10 mouse cellular contexts compared by ENCODE assay signal in the genomic region with DNA sequence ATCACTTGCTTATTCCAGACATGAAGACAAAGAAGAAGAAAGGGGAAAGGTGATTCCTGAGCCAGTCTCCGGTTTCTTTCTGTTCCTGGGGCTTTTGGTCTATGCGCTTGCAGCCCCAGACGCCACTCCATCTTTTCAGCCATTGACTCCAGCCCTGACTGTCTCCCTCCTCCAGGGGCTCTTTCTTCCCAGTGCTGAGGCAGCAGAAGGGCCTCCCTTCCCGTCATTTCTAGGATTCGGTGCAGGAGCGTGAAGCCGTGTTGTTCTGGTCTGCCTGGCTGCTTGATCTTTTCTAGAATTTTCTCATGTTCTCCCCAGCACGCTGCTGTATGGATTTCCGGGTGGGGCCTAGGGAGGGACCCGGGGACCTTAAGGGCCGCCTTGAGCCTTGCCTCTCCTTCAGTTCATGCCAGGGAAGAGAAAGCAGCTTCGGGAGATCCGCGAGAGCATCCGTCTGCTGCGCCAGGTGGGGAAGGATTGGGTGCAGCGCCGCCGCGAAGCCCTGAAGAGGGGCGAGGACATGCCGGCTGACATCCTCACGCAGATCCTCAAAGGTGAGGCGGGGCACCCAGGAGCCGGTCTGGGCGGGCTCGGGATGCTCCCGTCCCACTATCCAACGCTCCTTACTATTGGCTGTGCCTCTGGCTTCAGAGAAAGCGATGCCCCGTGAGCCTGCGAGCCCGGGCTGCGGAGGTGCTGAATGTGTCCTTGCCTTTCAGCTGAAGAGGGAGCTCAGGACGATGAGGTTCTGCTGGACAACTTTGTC. TPM values are rescaled to one million over a fixed set of nuclear protein-coding genes. Genes with fewer than 3 reads are reported as not detected.
A peak's percentile ranks its signal among the peaks of the same experiment; 100 is the strongest.
DNase-seq lines count a peak whose midpoint lies in the region; ATAC-seq and TF ChIP-seq lines count a peak whose summit lies in the region.
"Had no signal": no experiment of that assay in that cellular context is flagged by ENCODE, and none has a peak within 500 bp of the region (broad histone marks: within the 10 kb centered on the region; RNA-seq: fewer than 3 reads in every experiment).

No protein-coding gene starts in this region.

- no peak overlapping the region for H3K27ac ChIP-seq in heart, postnatal 0 days (ENCODE audit: low read depth)
- no peak overlapping the region for H3K27ac ChIP-seq in embryonic facial prominence, embryonic 13.5 days
- no peak overlapping the region for H3K27ac ChIP-seq in hindbrain, embryonic 16.5 days (ENCODE audit: low read depth, low read length)
- H3K27ac ChIP-seq in neural tube, embryonic 12.5 days: no peak overlapping the region
- H3K27ac ChIP-seq in kidney, adult 2 months (ENCODE audit: insufficient read depth, low read depth, low read length): no peak overlapping the region

- peaks cover 40% of the 10 kb centered on the region for H3K27me3 ChIP-seq in heart, postnatal 0 days (ENCODE audit: control insufficient read depth, insufficient read depth, low read length)
- peaks cover 52% of the 10 kb centered on the region for H3K27me3 ChIP-seq in embryonic facial prominence, embryonic 13.5 days
- H3K27me3 ChIP-seq in hindbrain, embryonic 16.5 days (replicated peaks; ENCODE audit: control insufficient read depth, insufficient read depth, low read length): peaks cover 2% of the 10 kb centered on the region; the same call in 1 of the 2 replicates
- peaks cover 35% of the 10 kb centered on the region for H3K27me3 ChIP-seq in neural tube, embryonic 12.5 days (replicated peaks)
- no peaks in the 10 kb centered on the region for H3K27me3 ChIP-seq in kidney, adult 2 months (replicated peaks; ENCODE audit: control insufficient read depth, insufficient read depth, low read length)

- no peaks in the 10 kb centered on the region; the same call in 1 of the 2 replicates for H3K4me1 ChIP-seq in heart, postnatal 0 days (ENCODE audit: control insufficient read depth, insufficient read depth)
- H3K4me1 ChIP-seq in embryonic facial prominence, embryonic 13.5 days: peaks cover 12% of the 10 kb centered on the region
- peaks cover 6% of the 10 kb centered on the region; the same call in 1 of the 2 replicates for H3K4me1 ChIP-seq in hindbrain, embryonic 16.5 days (ENCODE audit: control insufficient read depth, insufficient read depth, low read depth, low read length)
- H3K4me1 ChIP-seq in neural tube, embryonic 12.5 days: peaks cover 8% of the 10 kb centered on the region; the same call in 1 of the 2 replicates
- H3K4me1 ChIP-seq in kidney, adult 2 months (ENCODE audit: control insufficient read depth, insufficient read depth, low read length): no peaks in the 10 kb centered on the region
- H3K4me1 ChIP-seq: megakaryocyte, embryonic 14.5 days had no signal

- no peak overlapping the region for H3K9ac ChIP-seq in heart, postnatal 0 days (replicated peaks; ENCODE audit: low read depth, low read length)
- H3K9ac ChIP-seq in embryonic facial prominence, embryonic 13.5 days: peak overlapping the region; percentile 54
- H3K9ac ChIP-seq in hindbrain, embryonic 16.5 days (ENCODE audit: low read depth, low read length): peak overlapping the region; percentile 54
- peak overlapping the region; percentile 47 for H3K9ac ChIP-seq in neural tube, embryonic 12.5 days

- no peak for ATAC-seq in heart, postnatal 0 days (ENCODE audit: insufficient read depth, low read depth)
- no peak for ATAC-seq in embryonic facial prominence, embryonic 13.5 days (ENCODE audit: insufficient number of reproducible peaks, insufficient read depth, low FRiP score, low TSS enrichment, low read depth)
- ATAC-seq in hindbrain, embryonic 16.5 days: 0 out of 2 replicates have a peak, but pooled peaks have one; percentile 21
- no peak for ATAC-seq in neural tube, embryonic 12.5 days (ENCODE audit: low FRiP score, low read depth)
- ATAC-seq in megakaryocyte-erythroid progenitor cell, adult 5-6 weeks (replicated peaks; ENCODE audit: low FRiP score, low TSS enrichment, poor library complexity, severe bottlenecking): no peak

- no peak for DNase-seq in heart, postnatal 0 days (ENCODE audit: low spot score)
- no peak for DNase-seq in heart, adult 11 months
- DNase-seq in thymus, postnatal 14 days: no peak
- DNase-seq in kidney, adult 2 months: no peak
- DNase-seq: cerebellum, adult 11 months had no signal

- TF ChIP-seq CTCF in heart, postnatal 0 days (IDR thresholded peaks at IDR 0.05; ENCODE audit: low read depth): no peak
- no peak for TF ChIP-seq CTCF in kidney, adult 2 months (conservative IDR thresholded peaks at IDR 0.05; ENCODE audit: insufficient read depth, insufficient read length, low read depth, low read length)

- 13% methylated on average over 35 of the region's 35 CpGs for WGBS in heart, postnatal 0 days
- WGBS in embryonic facial prominence, embryonic 13.5 days: 5% methylated on average over 35 of the region's 35 CpGs
- WGBS in hindbrain, embryonic 16.5 days: 12% methylated on average over 33 of the region's 35 CpGs
- WGBS in neural tube, embryonic 12.5 days: 9% methylated on average over 35 of the region's 35 CpGs
- 24% methylated on average over 35 of the region's 35 CpGs for WGBS in kidney, adult 2 months

- no peaks in the 10 kb centered on the region for H3K9me3 ChIP-seq in heart, postnatal 0 days (replicated peaks; ENCODE audit: control insufficient read depth, low read length)
- 0 out of 2 replicates have a peak, but pooled peaks cover 3% of the 10 kb centered on the region for H3K9me3 ChIP-seq in embryonic facial prominence, embryonic 13.5 days
- H3K9me3 ChIP-seq in hindbrain, embryonic 16.5 days (ENCODE audit: control insufficient read depth, low read length): no peaks in the 10 kb centered on the region
- H3K9me3 ChIP-seq in neural tube, embryonic 12.5 days: peaks cover 8% of the 10 kb centered on the region

- peak overlapping the region; percentile 15 for H3K4me3 ChIP-seq in heart, postnatal 0 days (ENCODE audit: low read depth, low read length)
- H3K4me3 ChIP-seq in embryonic facial prominence, embryonic 13.5 days: peak overlapping the region; percentile 33
- H3K4me3 ChIP-seq in hindbrain, embryonic 16.5 days (ENCODE audit: low read length): peak overlapping the region; percentile 28
- peak overlapping the region; percentile 11; the same call in 1 of the 2 replicates for H3K4me3 ChIP-seq in neural tube, embryonic 12.5 days
- H3K4me3 ChIP-seq in kidney, adult 2 months (ENCODE audit: insufficient read depth, low read depth, low read length): no peak overlapping the region
- H3K4me3 ChIP-seq: megakaryocyte, embryonic 14.5 days had no signal

- no peak for TF ChIP-seq EP300 in heart, postnatal 0 days (IDR thresholded peaks at IDR 0.05; ENCODE audit: low read depth)

- no peaks in the 10 kb centered on the region for H3K36me3 ChIP-seq in heart, postnatal 0 days (replicated peaks; ENCODE audit: control insufficient read depth, insufficient read depth, low read length)
- H3K36me3 ChIP-seq in embryonic facial prominence, embryonic 13.5 days: no peaks in the 10 kb centered on the region
- no peaks in the 10 kb centered on the region for H3K36me3 ChIP-seq in hindbrain, embryonic 16.5 days (ENCODE audit: control insufficient read depth, insufficient read depth, low read length)
- H3K36me3 ChIP-seq in neural tube, embryonic 12.5 days: no peaks in the 10 kb centered on the region
- H3K36me3 ChIP-seq in kidney, adult 2 months (ENCODE audit: control insufficient read depth, insufficient read depth, low read length): no peaks in the 10 kb centered on the region

- TF ChIP-seq POLR2A in kidney, adult 2 months (IDR thresholded peaks at IDR 0.05; ENCODE audit: low read depth, low read length): no peak

- peak overlapping the region; percentile 44 for H3K4me2 ChIP-seq in heart, postnatal 0 days (ENCODE audit: low read depth, low read length)
- H3K4me2 ChIP-seq in embryonic facial prominence, embryonic 13.5 days: peak overlapping the region; percentile 65
- peak overlapping the region; percentile 54 for H3K4me2 ChIP-seq in hindbrain, embryonic 16.5 days (ENCODE audit: low read length)
- H3K4me2 ChIP-seq in neural tube, embryonic 12.5 days (replicated peaks): peak overlapping the region; percentile 53

RNA-seq across cellular contexts. Expression of gene Eml1, which starts 18.2 kb away (rescaled TPM):
- 69.3 and 80.6 TPM in 2 replicates for total RNA-seq in heart, postnatal 0 days (2014; rRNA removed; ENCODE audit: low replicate concordance)
- 61.3 and 65.2 TPM in 2 replicates for polyA plus RNA-seq in heart, postnatal 0 days (2015; fragmentation: Nextera tagmentation; extraction: Ambion mirVana)
- 45.3 and 46.3 TPM in 2 replicates for polyA plus RNA-seq in embryonic facial prominence, embryonic 13.5 days (2015; fragmentation: Nextera tagmentation; extraction: Ambion mirVana)
- polyA plus RNA-seq in hindbrain, embryonic 16.5 days (2015; fragmentation: Nextera tagmentation; extraction: Ambion mirVana): 59.3 and 62.3 TPM in 2 replicates
- 108 and 122 TPM in 2 replicates for polyA plus RNA-seq in neural tube, embryonic 12.5 days (2016; fragmentation: Nextera tagmentation; extraction: Ambion mirVana)
- not detected in 2 replicates for total RNA-seq in megakaryocyte-erythroid progenitor cell, adult 5-6 weeks (2014; fragmentation: Nextera tagmentation)
- not detected in 2 replicates for total RNA-seq in megakaryocyte-erythroid progenitor cell, adult 5-6 weeks (2017)
- 14.2 TPM in 2 replicates for polyA plus RNA-seq in kidney, adult 2 months (2012; rRNA removed)

RNA-seq across cellular contexts. Expression of gene Cyp46a1, which starts 18.4 kb away (rescaled TPM):
- total RNA-seq in heart, postnatal 0 days (2014; rRNA removed; ENCODE audit: low replicate concordance): 1.0 and 3.6 TPM in 2 replicates
- 3.0 and 3.1 TPM in 2 replicates for polyA plus RNA-seq in heart, postnatal 0 days (2015; fragmentation: Nextera tagmentation; extraction: Ambion mirVana)
- polyA plus RNA-seq in embryonic facial prominence, embryonic 13.5 days (2015; fragmentation: Nextera tagmentation; extraction: Ambion mirVana): 8.0 and 9.1 TPM in 2 replicates
- polyA plus RNA-seq in hindbrain, embryonic 16.5 days (2015; fragmentation: Nextera tagmentation; extraction: Ambion mirVana): 38.3 and 40.1 TPM in 2 replicates
- 12.7 and 19.0 TPM in 2 replicates for polyA plus RNA-seq in neural tube, embryonic 12.5 days (2016; fragmentation: Nextera tagmentation; extraction: Ambion mirVana)
- total RNA-seq in megakaryocyte-erythroid progenitor cell, adult 5-6 weeks (2014; fragmentation: Nextera tagmentation): 1.0 TPM in 1 of 2 replicates, not detected in the other
- total RNA-seq in megakaryocyte-erythroid progenitor cell, adult 5-6 weeks (2017): 0.23 TPM in 1 of 2 replicates, not detected in the other
- 4.1 and 5.1 TPM in 2 replicates for polyA plus RNA-seq in kidney, adult 2 months (2012; rRNA removed)

RNA-seq across cellular contexts. Expression of gene Hhipl1, which starts 46.5 kb away (rescaled TPM):
- 0.70 and 5.0 TPM in 2 replicates for total RNA-seq in heart, postnatal 0 days (2014; rRNA removed; ENCODE audit: low replicate concordance)
- 0.58 and 0.61 TPM in 2 replicates for polyA plus RNA-seq in heart, postnatal 0 days (2015; fragmentation: Nextera tagmentation; extraction: Ambion mirVana)
- polyA plus RNA-seq in embryonic facial prominence, embryonic 13.5 days (2015; fragmentation: Nextera tagmentation; extraction: Ambion mirVana): 0.44 and 0.69 TPM in 2 replicates
- 2.6 and 2.9 TPM in 2 replicates for polyA plus RNA-seq in hindbrain, embryonic 16.5 days (2015; fragmentation: Nextera tagmentation; extraction: Ambion mirVana)
- polyA plus RNA-seq in neural tube, embryonic 12.5 days (2016; fragmentation: Nextera tagmentation; extraction: Ambion mirVana): 2.1 and 2.3 TPM in 2 replicates
- not detected in 2 replicates for total RNA-seq in megakaryocyte-erythroid progenitor cell, adult 5-6 weeks (2014; fragmentation: Nextera tagmentation)
- total RNA-seq in megakaryocyte-erythroid progenitor cell, adult 5-6 weeks (2017): not detected in 2 replicates
- 0.31 and 0.42 TPM in 2 replicates for polyA plus RNA-seq in kidney, adult 2 months (2012; rRNA removed)
